Mouse (Mus musculus) liver, embryonic 16.5 days (tissue): ENCODE measurements at regions not wholly inside any gene's neighbourhood (a gene's known extent, or its start where the extent isn't known, plus 50 kb on each side); places are given as distances from the start of the nearest gene placed in this dataset.

ENCODE experiments used
- ATAC-seq: fragments of 200-750 bp; cut with Nextera tagmentation; 2 replicates; pipeline ENCODE4 v1.8.0; 2017; ENCODE audit warnings: low read depth, mild to moderate bottlenecking, moderate number of reproducible peaks, moderate library complexity
- H3K27ac ChIP-seq: fragments of 300-500 bp; sonication (generic); 2 replicates; pipeline ENCODE4 v1.5.1; 2014; ENCODE audit warnings: mild to moderate bottlenecking, low read length
- H3K27me3 ChIP-seq: fragments of 300-500 bp; sonication (generic); 2 replicates; pipeline ENCODE4 v1.6.1; 2014; ENCODE audit warnings: low read depth, low read length, mixed read lengths; ENCODE audit not compliant: control insufficient read depth, insufficient read depth
- H3K36me3 ChIP-seq: fragments of 300-500 bp; sonication (generic); 2 replicates; pipeline ENCODE4 v1.6.1; 2014; ENCODE audit warnings: mild to moderate bottlenecking; ENCODE audit not compliant: control insufficient read depth, insufficient read depth
- H3K4me1 ChIP-seq: fragments of 300-500 bp; sonication (generic); 2 replicates; pipeline ENCODE4 v1.6.1; 2014; ENCODE audit warnings: low read depth, low read length, mixed read lengths; ENCODE audit not compliant: control insufficient read depth
- H3K4me2 ChIP-seq: fragments of 300-500 bp; sonication (generic); 2 replicates; pipeline ENCODE4 v1.6.1; 2014; ENCODE audit warnings: low read depth, low read length, mixed read lengths
- H3K4me3 ChIP-seq: fragments of 300-500 bp; sonication (generic); 2 replicates; pipeline ENCODE4 v1.5.1; 2014; ENCODE audit warnings: low read depth, mild to moderate bottlenecking, low read length
- H3K9ac ChIP-seq: fragments of 300-500 bp; sonication (generic); 2 replicates; pipeline ENCODE4 v1.6.1; 2014; ENCODE audit warnings: low read depth, low read length
- H3K9me3 ChIP-seq: fragments of 300-500 bp; sonication (generic); replicated peaks from 2 replicates; pipeline ENCODE4 v1.6.1; 2016; ENCODE audit warnings: low read length; ENCODE audit not compliant: control insufficient read depth
- WGBS: fragments of 180-500 bp; shearing (Covaris S2); extraction: QIAGEN DNeasy Blood & Tissue Kit; methylation state at CpG from one replicate; pipeline ENCODE4 v1.1.7; 2014; ENCODE audit not compliant: insufficient replicate concordance; 5-methylcytosine and 5-hydroxymethylcytosine counted together

GRCm38 (mm10) chr10:125866346-125866745 lies 99.6 kb upstream of the Lrig3 start:
- Histone ChIP-seq H3K27me3 (no peaks in the 10 kb centered on the region), H3K4me2 (no peak overlapping the region), H3K36me3 (no peaks in the 10 kb centered on the region), H3K9me3 (no peaks in the 10 kb centered on the region), H3K27ac (no peak overlapping the region), H3K4me1 (no peaks in the 10 kb centered on the region), H3K9ac (no peak overlapping the region), H3K4me3 (no peak overlapping the region)
- ATAC-seq: no peak
- 70% methylated on average over 6 of the region's 6 CpGs for WGBS

- Histone ChIP-seq H3K4me2 (no peak overlapping the region), H3K27ac (no peak overlapping the region), H3K9me3 (no peaks in the 10 kb centered on the region), H3K36me3 (no peaks in the 10 kb centered on the region), H3K27me3 (no peaks in the 10 kb centered on the region), H3K4me1 (no peaks in the 10 kb centered on the region), H3K9ac (no peak overlapping the region), H3K4me3 (no peak overlapping the region)
- WGBS: 61% methylated on average over 3 of the region's 3 CpGs
- no peak for ATAC-seq
Observed at GRCm38 (mm10) chr10:125884563-125884962, 81.4 kb upstream of the Lrig3 start.

- H3K9ac ChIP-seq: no peak overlapping the region
- H3K4me2 ChIP-seq: no peak overlapping the region
- ATAC-seq: no peak
- no peaks in the 10 kb centered on the region for H3K36me3 ChIP-seq
- no peak overlapping the region for H3K4me3 ChIP-seq
- 39% methylated on average over 6 of the region's 6 CpGs for WGBS
- no peaks in the 10 kb centered on the region for H3K27me3 ChIP-seq
- no peaks in the 10 kb centered on the region for H3K9me3 ChIP-seq
- no peaks in the 10 kb centered on the region for H3K4me1 ChIP-seq
- H3K27ac ChIP-seq: no peak overlapping the region
Observed at GRCm38 (mm10) chr10:125885796-125886195, 80.2 kb upstream of the Lrig3 start.

- WGBS: 59% methylated on average over 7 of the region's 7 CpGs
- no peak for ATAC-seq
- H3K36me3 ChIP-seq: no peaks in the 10 kb centered on the region
Observed at GRCm38 (mm10) chr10:125892122-125892521, 73.8 kb upstream of the Lrig3 start.

GRCm38 (mm10) chr10:125895744-125896482 lies 70.1 kb upstream of the Lrig3 start:
- WGBS: 52% methylated on average over 7 of the region's 7 CpGs
- ATAC-seq: no peak
- Histone ChIP-seq H3K4me2 (no peak overlapping the region), H3K36me3 (no peaks in the 10 kb centered on the region), H3K9me3 (no peaks in the 10 kb centered on the region), H3K9ac (no peak overlapping the region), H3K4me1 (no peaks in the 10 kb centered on the region), H3K27ac (no peak overlapping the region), H3K4me3 (no peak overlapping the region), H3K27me3 (no peaks in the 10 kb centered on the region)

More at GRCm38 (mm10) chr10:125892122-125892521, 73.8 kb upstream of the Lrig3 start:
- Histone ChIP-seq H3K4me2 (no peak overlapping the region), H3K4me3 (no peak overlapping the region), H3K27me3 (no peaks in the 10 kb centered on the region), H3K4me1 (no peaks in the 10 kb centered on the region), H3K27ac (no peak overlapping the region), H3K9me3 (no peaks in the 10 kb centered on the region), H3K9ac (no peak overlapping the region)

GRCm38 (mm10) chr10:125896646-125897045 lies 69.3 kb upstream of the Lrig3 start:
- Histone ChIP-seq H3K9ac (no peak overlapping the region), H3K4me1 (no peaks in the 10 kb centered on the region), H3K4me2 (no peak overlapping the region), H3K36me3 (no peaks in the 10 kb centered on the region), H3K4me3 (no peak overlapping the region), H3K27ac (no peak overlapping the region), H3K27me3 (no peaks in the 10 kb centered on the region), H3K9me3 (no peaks in the 10 kb centered on the region)
- ATAC-seq: no peak
- 73% methylated on average over 5 of the region's 5 CpGs for WGBS

- Histone ChIP-seq H3K4me3 (no peak overlapping the region), H3K4me1 (no peaks in the 10 kb centered on the region), H3K27ac (no peak overlapping the region), H3K4me2 (no peak overlapping the region), H3K36me3 (no peaks in the 10 kb centered on the region), H3K9ac (no peak overlapping the region), H3K9me3 (no peaks in the 10 kb centered on the region), H3K27me3 (no peaks in the 10 kb centered on the region)
- no peak for ATAC-seq
- WGBS: 69% methylated on average over 4 of the region's 4 CpGs
Observed at GRCm38 (mm10) chr10:125899504-125899903, 66.5 kb upstream of the Lrig3 start.

- Histone ChIP-seq H3K4me1 (no peaks in the 10 kb centered on the region), H3K9me3 (no peaks in the 10 kb centered on the region), H3K27me3 (no peaks in the 10 kb centered on the region), H3K4me2 (no peak overlapping the region), H3K27ac (no peak overlapping the region), H3K9ac (no peak overlapping the region), H3K4me3 (no peak overlapping the region), H3K36me3 (no peaks in the 10 kb centered on the region)
- WGBS: 43% methylated on average over 2 of the region's 2 CpGs
- no peak for ATAC-seq
Observed at GRCm38 (mm10) chr10:125900562-125900961, 65.4 kb upstream of the Lrig3 start.

GRCm38 (mm10) chr10:125902668-125903067 lies 63.3 kb upstream of the Lrig3 start:
- Histone ChIP-seq H3K4me2 (no peak overlapping the region), H3K27me3 (no peaks in the 10 kb centered on the region), H3K9ac (no peak overlapping the region), H3K36me3 (no peaks in the 10 kb centered on the region), H3K9me3 (no peaks in the 10 kb centered on the region), H3K4me1 (no peaks in the 10 kb centered on the region), H3K27ac (no peak overlapping the region), H3K4me3 (no peak overlapping the region)
- no peak for ATAC-seq
- WGBS: 62% methylated on average over 5 of the region's 5 CpGs
